ENCODE assay signal across 24 mouse cellular contexts in genomic region chr2:20603991-20604390, GRCm38 (mm10).
DNase-seq lines count a peak whose midpoint lies in the region; ATAC-seq lines count a peak whose summit lies in the region.
"Had no signal": no experiment of that assay in that cellular context is flagged by ENCODE, and none has a peak within 500 bp of the region (broad histone marks: within the 10 kb centered on the region; RNA-seq: fewer than 3 reads in every experiment).

No protein-coding gene starts in this region.

- H3K9ac ChIP-seq in limb, embryonic 11.5 days (ENCODE audit: low read length): no peak overlapping the region
- H3K9ac ChIP-seq in embryonic facial prominence, embryonic 15.5 days: no peak overlapping the region
- no peak overlapping the region for H3K9ac ChIP-seq in limb, embryonic 15.5 days
- H3K9ac ChIP-seq in forebrain, embryonic 14.5 days (ENCODE audit: low read length): no peak overlapping the region
- no peak overlapping the region for H3K9ac ChIP-seq in forebrain, embryonic 12.5 days
- H3K9ac ChIP-seq: liver, embryonic 13.5 days; lung, embryonic 15.5 days had no signal

- no peak for ATAC-seq in limb, embryonic 11.5 days (ENCODE audit: insufficient number of reproducible peaks, low FRiP score, low TSS enrichment, low read depth)
- 0 out of 2 replicates have a peak, but pooled peaks have one; percentile 39 for ATAC-seq in embryonic facial prominence, embryonic 15.5 days (ENCODE audit: insufficient number of reproducible peaks, low FRiP score, low TSS enrichment, low read depth)
- 0 out of 2 replicates have a peak, but pooled peaks have one; percentile 35 for ATAC-seq in limb, embryonic 15.5 days (ENCODE audit: insufficient number of reproducible peaks, low FRiP score, low TSS enrichment, low read depth)
- no peak for ATAC-seq in forebrain, embryonic 14.5 days
- no peak for ATAC-seq in forebrain, embryonic 12.5 days (ENCODE audit: low FRiP score)
- ATAC-seq: hindbrain, postnatal 0 days; intestine, embryonic 16.5 days had no signal

- WGBS in limb, embryonic 11.5 days: 60% methylated on average over 6 of the region's 6 CpGs
- 75% methylated on average over 6 of the region's 6 CpGs for WGBS in limb, embryonic 10.5 days
- WGBS in embryonic facial prominence, embryonic 10.5 days: 57% methylated on average over 6 of the region's 6 CpGs
- 32% methylated on average over 6 of the region's 6 CpGs for WGBS in embryonic facial prominence, embryonic 15.5 days
- WGBS in limb, embryonic 15.5 days: 36% methylated on average over 6 of the region's 6 CpGs
- 74% methylated on average over 6 of the region's 6 CpGs for WGBS in forebrain, embryonic 14.5 days
- 71% methylated on average over 6 of the region's 6 CpGs for WGBS in forebrain, embryonic 12.5 days

- H3K36me3 ChIP-seq in limb, embryonic 11.5 days (ENCODE audit: control insufficient read depth, insufficient read depth, low read length): no peaks in the 10 kb centered on the region
- H3K36me3 ChIP-seq in limb, embryonic 10.5 days: no peaks in the 10 kb centered on the region
- H3K36me3 ChIP-seq in embryonic facial prominence, embryonic 10.5 days (replicated peaks): no peaks in the 10 kb centered on the region
- no peaks in the 10 kb centered on the region for H3K36me3 ChIP-seq in embryonic facial prominence, embryonic 15.5 days
- H3K36me3 ChIP-seq in limb, embryonic 15.5 days: no peaks in the 10 kb centered on the region
- H3K36me3 ChIP-seq in forebrain, embryonic 14.5 days (ENCODE audit: control insufficient read depth, insufficient read depth, low read length): no peaks in the 10 kb centered on the region
- H3K36me3 ChIP-seq in forebrain, embryonic 12.5 days (replicated peaks): no peaks in the 10 kb centered on the region
- H3K36me3 ChIP-seq: hindbrain, embryonic 10.5 days; liver, embryonic 13.5 days; lung, embryonic 15.5 days had no signal

- no peaks in the 10 kb centered on the region for H3K9me3 ChIP-seq in limb, embryonic 11.5 days (ENCODE audit: control insufficient read depth, low read length)
- no peaks in the 10 kb centered on the region for H3K9me3 ChIP-seq in limb, embryonic 10.5 days (replicated peaks)
- no peaks in the 10 kb centered on the region for H3K9me3 ChIP-seq in embryonic facial prominence, embryonic 10.5 days
- no peaks in the 10 kb centered on the region for H3K9me3 ChIP-seq in embryonic facial prominence, embryonic 15.5 days (replicated peaks)
- no peaks in the 10 kb centered on the region for H3K9me3 ChIP-seq in limb, embryonic 15.5 days
- H3K9me3 ChIP-seq in forebrain, embryonic 14.5 days (replicated peaks; ENCODE audit: control insufficient read depth, low read length): no peaks in the 10 kb centered on the region
- no peaks in the 10 kb centered on the region for H3K9me3 ChIP-seq in forebrain, embryonic 12.5 days
- H3K9me3 ChIP-seq: hindbrain, embryonic 10.5 days; liver, embryonic 13.5 days; lung, embryonic 15.5 days had no signal

- H3K4me3 ChIP-seq in limb, embryonic 11.5 days (ENCODE audit: low read depth, low read length): no peak overlapping the region
- H3K4me3 ChIP-seq in limb, embryonic 10.5 days: no peak overlapping the region
- no peak overlapping the region for H3K4me3 ChIP-seq in embryonic facial prominence, embryonic 10.5 days
- H3K4me3 ChIP-seq in embryonic facial prominence, embryonic 15.5 days (replicated peaks): no peak overlapping the region
- no peak overlapping the region for H3K4me3 ChIP-seq in limb, embryonic 15.5 days
- no peak overlapping the region for H3K4me3 ChIP-seq in forebrain, embryonic 14.5 days (ENCODE audit: low read depth, low read length)
- no peak overlapping the region for H3K4me3 ChIP-seq in forebrain, embryonic 12.5 days (replicated peaks)
- H3K4me3 ChIP-seq: heart, adult 2 months; hindbrain, embryonic 10.5 days; left cerebral cortex, adult 2 months; liver, embryonic 13.5 days; lung, embryonic 15.5 days; megakaryocyte, embryonic 14.5 days had no signal

- H3K27me3 ChIP-seq in limb, embryonic 11.5 days (ENCODE audit: control insufficient read depth, insufficient read depth, low read length): no peaks in the 10 kb centered on the region
- no peaks in the 10 kb centered on the region for H3K27me3 ChIP-seq in limb, embryonic 10.5 days (ENCODE audit: low read depth, poor library complexity, severe bottlenecking)
- no peaks in the 10 kb centered on the region for H3K27me3 ChIP-seq in embryonic facial prominence, embryonic 10.5 days (replicated peaks; ENCODE audit: low read depth, poor library complexity, severe bottlenecking)
- H3K27me3 ChIP-seq in embryonic facial prominence, embryonic 15.5 days: no peaks in the 10 kb centered on the region
- H3K27me3 ChIP-seq in limb, embryonic 15.5 days: no peaks in the 10 kb centered on the region
- no peaks in the 10 kb centered on the region for H3K27me3 ChIP-seq in forebrain, embryonic 14.5 days (replicated peaks; ENCODE audit: control insufficient read depth, insufficient read depth, low read length)
- no peaks in the 10 kb centered on the region for H3K27me3 ChIP-seq in forebrain, embryonic 12.5 days
- H3K27me3 ChIP-seq: liver, embryonic 13.5 days; lung, embryonic 15.5 days; megakaryocyte, embryonic 14.5 days had no signal

- no peak overlapping the region for H3K4me2 ChIP-seq in limb, embryonic 11.5 days (ENCODE audit: low read depth, severe bottlenecking)
- H3K4me2 ChIP-seq in embryonic facial prominence, embryonic 15.5 days (replicated peaks): no peak overlapping the region
- H3K4me2 ChIP-seq in limb, embryonic 15.5 days: no peak overlapping the region
- H3K4me2 ChIP-seq in forebrain, embryonic 14.5 days (ENCODE audit: low read length): no peak overlapping the region
- no peak overlapping the region for H3K4me2 ChIP-seq in forebrain, embryonic 12.5 days
- H3K4me2 ChIP-seq: liver, embryonic 13.5 days; lung, embryonic 15.5 days had no signal

- H3K27ac ChIP-seq in limb, embryonic 11.5 days (replicated peaks; ENCODE audit: low read depth, low read length): no peak overlapping the region
- no peak overlapping the region for H3K27ac ChIP-seq in limb, embryonic 10.5 days
- no peak overlapping the region for H3K27ac ChIP-seq in embryonic facial prominence, embryonic 10.5 days (replicated peaks)
- no peak overlapping the region for H3K27ac ChIP-seq in embryonic facial prominence, embryonic 15.5 days (replicated peaks)
- no peak overlapping the region for H3K27ac ChIP-seq in limb, embryonic 15.5 days
- no peak overlapping the region for H3K27ac ChIP-seq in forebrain, embryonic 14.5 days (ENCODE audit: low read depth, low read length)
- H3K27ac ChIP-seq in forebrain, embryonic 12.5 days: no peak overlapping the region
- H3K27ac ChIP-seq: heart, adult 2 months; hindbrain, embryonic 10.5 days; hindbrain, postnatal 0 days; left cerebral cortex, adult 2 months; liver, embryonic 13.5 days; lung, embryonic 15.5 days had no signal

- peak; percentile 26 for DNase-seq in limb, embryonic 11.5 days (ENCODE audit: low spot score)
- no peak for DNase-seq in limb, embryonic 10.5 days (ENCODE audit: low spot score)
- peak; percentile 36 for DNase-seq in embryonic facial prominence, embryonic 10.5 days (ENCODE audit: low spot score)
- DNase-seq in right cerebral cortex, postnatal 25 days: no peak
- no peak for DNase-seq in forebrain, embryonic 14.5 days (ENCODE audit: low spot score)
- DNase-seq: adrenal gland, postnatal 10 days; cerebellum, adult 18-20 months; cerebellum, postnatal 14 days; gastrocnemius, postnatal 25 days; heart, adult 2 months; kidney, postnatal 4 days; liver, embryonic 13.5 days; lung, postnatal 36 days; midbrain, embryonic 14.5 days; spleen, adult 18-20 months had no signal

- no peaks in the 10 kb centered on the region for H3K4me1 ChIP-seq in limb, embryonic 11.5 days (ENCODE audit: control insufficient read depth, insufficient read depth, low read length)
- H3K4me1 ChIP-seq in limb, embryonic 10.5 days: peaks cover 7% of the 10 kb centered on the region
- H3K4me1 ChIP-seq in embryonic facial prominence, embryonic 10.5 days: peaks cover 13% of the 10 kb centered on the region
- H3K4me1 ChIP-seq in embryonic facial prominence, embryonic 15.5 days: peaks cover 10% of the 10 kb centered on the region
- H3K4me1 ChIP-seq in limb, embryonic 15.5 days: 0 out of 2 replicates have a peak, but pooled peaks cover 4% of the 10 kb centered on the region
- H3K4me1 ChIP-seq in forebrain, embryonic 14.5 days (ENCODE audit: control insufficient read depth, insufficient read depth, low read length): no peaks in the 10 kb centered on the region; the same call in 1 of the 2 replicates
- peaks cover under 1% of the 10 kb centered on the region; the same call in 1 of the 2 replicates for H3K4me1 ChIP-seq in forebrain, embryonic 12.5 days
- H3K4me1 ChIP-seq: hindbrain, embryonic 10.5 days; liver, embryonic 13.5 days; megakaryocyte, embryonic 14.5 days had no signal

Comparison
In these comparisons a context has a peak if more than half of its experiments do, and no peak if none do; other contexts are left out.
1. ATAC-seq: peak in embryonic facial prominence, embryonic 15.5 days (single experiment) and limb, embryonic 15.5 days (single experiment); none in limb, embryonic 11.5 days (single experiment), forebrain, embryonic 14.5 days (single experiment) and forebrain, embryonic 12.5 days (single experiment).
2. DNase-seq: peak in limb, embryonic 11.5 days (single experiment) and embryonic facial prominence, embryonic 10.5 days (single experiment); none in limb, embryonic 10.5 days (single experiment), right cerebral cortex, postnatal 25 days (single experiment) and forebrain, embryonic 14.5 days (single experiment).